Mouse (Mus musculus) embryo, embryonic 11.5 days (tissue): ENCODE data around the gene Dock2.
A peak's percentile ranks its signal among the peaks of the same experiment; 100 is the strongest.
"Not testable (repeated sequence)": the region's sequence is repeated elsewhere in the genome, so short reads cannot be mapped to it uniquely, and the experiment has no call there.

Experiments
- DNase-seq: peaks from one replicate; pipeline ENCODE4 v3.0.0-alpha.2; 2012; ENCODE audit warnings: low read depth, low spot score

Dock2 gene

DNA sequence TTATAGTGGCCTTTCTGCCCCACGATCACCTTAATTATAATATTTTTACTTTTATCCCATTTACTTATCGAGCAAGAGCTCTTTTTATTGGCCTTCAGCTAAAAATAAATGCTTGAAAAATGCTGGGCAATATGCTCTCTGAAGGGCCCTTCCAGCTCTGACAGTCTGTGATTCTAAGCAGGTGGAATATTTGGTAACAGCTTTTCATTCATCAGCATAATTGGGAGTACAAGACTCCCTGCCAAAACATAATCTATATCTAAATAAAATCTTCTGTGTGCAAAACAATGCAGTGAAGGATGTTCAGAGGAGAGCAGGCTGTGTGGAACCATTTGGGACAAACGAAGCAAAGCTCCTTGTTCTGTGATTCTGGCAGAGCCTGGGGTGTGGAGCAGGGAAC is 492.4 kb downstream of the Dock2 start:
- DNase-seq, result no peak

DNA sequence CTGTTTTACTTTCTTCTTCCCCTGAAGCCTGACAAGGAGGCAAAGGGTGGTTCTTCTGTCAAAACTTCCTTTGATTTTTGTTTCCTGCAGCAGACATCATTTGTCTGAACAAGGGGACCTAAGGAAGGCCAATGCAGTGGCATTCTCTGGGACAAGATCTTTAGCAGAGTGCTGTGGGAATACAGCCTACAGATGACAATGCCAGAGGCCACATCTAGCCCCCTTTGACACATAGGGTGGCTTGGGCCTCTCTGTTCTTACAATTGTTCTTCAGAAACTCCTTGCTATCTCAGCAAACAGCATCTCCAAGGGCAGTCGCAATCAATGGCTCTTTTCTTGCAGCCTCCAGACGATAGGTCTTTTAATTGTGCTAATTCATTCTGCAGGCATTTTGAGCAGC is 493.0 kb downstream of the Dock2 start:
- no peak for DNase-seq

DNA sequence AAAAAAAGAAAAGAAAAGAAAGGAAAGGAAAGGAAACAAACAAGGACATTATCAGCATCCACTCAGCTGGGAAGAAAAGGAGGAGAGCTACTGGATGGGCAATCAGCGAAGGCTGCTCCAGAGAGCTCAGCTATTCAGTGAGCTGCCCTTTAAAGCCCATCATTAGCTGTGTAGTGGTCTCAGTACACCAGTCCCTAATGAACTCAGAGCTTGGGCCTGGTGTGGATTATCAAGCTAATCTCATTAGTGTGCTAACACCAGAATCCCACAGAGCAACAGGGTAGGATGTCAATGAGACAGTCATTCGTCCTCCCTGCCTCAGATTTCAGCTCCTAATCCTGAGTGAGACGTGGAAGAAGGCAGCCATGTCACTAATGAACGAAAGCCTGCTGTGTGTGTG is 493.4 kb downstream of the Dock2 start:
- no peak for DNase-seq

DNA sequence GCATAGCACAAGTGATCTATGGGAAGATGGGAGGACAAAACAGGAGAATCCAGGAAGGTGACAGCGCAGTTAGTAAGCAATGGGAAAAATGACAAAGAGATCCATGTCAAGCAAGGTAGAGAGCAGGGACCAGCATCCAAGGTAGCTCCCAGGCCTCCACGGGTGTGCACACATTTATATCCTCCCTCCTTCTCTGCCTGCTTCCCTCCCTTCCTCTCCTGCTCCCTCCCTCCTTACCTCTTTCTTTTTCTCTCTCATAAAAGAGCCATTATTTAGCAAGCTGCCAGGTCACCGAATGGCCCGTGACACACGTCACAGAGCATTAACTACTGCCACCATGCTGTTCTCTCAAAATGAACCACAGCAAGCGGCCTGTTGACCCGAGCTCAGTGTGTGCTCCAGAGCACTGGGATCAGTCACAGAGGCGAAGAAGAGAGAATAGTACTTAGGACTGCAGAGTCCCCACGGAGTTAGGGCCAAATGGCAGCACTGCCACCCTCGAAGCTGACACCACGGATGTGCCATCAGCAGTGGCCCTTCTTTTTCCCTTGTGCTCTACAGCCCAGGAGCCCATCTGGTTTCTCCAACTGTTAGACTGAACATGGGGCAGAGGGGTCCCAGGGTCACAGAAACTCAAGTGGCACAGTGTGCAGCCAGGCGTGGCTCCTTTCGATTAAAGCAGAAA is 499.4 kb downstream of the Dock2 start:
- no peak for DNase-seq

DNA sequence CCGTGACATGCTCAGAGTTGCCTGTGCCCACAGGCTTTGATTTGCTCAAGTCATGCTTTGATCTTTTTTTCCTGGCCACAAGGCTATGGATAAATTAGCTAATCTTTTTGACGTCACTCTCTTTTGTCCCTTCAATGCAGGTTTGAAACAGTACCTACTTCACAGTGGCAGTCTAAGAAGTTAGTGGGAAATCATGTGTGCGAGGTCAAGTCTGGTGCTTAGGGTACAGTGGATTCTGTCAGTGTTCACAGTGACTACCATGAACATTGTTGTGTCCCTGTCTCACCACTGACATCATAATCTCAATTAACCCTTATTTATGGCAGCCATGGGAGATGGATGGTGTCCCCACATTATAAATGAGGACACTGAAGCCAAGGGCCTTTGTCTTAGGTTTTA is 506.6 kb downstream of the Dock2 start:
- no peak for DNase-seq

DNA sequence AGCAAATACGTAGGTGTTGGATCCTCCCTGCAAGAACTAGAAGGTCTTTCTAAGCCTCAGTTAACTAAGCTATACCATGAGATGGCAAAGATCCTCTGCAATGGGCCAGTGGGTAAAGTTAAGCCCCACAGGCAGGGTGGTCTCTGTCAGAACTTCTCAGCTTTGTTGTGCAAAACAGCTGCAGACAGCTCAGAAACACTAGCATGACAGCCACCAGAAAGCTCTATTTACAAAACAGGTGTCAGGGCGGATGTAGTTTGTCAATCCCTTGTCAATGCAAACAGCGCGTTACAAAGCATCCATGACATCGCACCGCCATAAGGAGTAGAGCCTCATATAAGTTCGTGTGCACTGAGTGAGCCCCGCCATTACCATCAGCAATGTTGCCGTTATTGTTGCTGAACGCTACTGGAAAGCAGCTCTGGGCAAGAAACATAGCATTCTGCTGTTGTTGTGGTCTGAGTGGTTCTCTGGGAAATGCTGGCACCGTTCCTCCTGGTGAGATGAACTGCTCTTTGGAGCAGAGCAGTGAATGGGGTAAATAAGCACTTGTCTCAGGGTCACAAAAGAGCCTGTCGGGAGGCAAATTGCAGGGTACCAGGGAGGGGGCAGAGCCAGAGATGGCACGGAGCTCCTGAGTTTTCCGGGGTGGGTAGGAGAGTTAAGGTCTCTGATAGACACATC is 507.2 kb downstream of the Dock2 start:
- DNase-seq, result no peak

DNA sequence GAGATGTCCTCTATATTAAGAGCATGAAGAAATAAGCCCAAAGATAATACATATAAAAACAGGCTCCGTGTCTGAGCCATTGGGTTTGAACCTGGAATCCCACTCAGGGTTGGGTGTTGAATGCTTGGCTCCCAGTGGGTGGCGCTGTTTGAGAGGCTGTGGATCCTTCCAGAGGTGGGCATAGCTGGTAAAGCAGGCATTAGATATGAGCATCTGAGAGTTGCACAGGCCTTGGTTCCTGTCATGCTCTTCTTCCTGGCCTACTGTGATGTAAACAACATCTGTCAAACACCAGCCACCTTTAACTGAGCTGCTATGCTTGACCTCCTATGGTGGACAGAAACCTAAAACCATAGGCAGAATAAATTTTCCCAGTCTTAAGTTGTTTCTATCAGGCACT is 507.8 kb downstream of the Dock2 start:
- DNase-seq, result no peak

DNA sequence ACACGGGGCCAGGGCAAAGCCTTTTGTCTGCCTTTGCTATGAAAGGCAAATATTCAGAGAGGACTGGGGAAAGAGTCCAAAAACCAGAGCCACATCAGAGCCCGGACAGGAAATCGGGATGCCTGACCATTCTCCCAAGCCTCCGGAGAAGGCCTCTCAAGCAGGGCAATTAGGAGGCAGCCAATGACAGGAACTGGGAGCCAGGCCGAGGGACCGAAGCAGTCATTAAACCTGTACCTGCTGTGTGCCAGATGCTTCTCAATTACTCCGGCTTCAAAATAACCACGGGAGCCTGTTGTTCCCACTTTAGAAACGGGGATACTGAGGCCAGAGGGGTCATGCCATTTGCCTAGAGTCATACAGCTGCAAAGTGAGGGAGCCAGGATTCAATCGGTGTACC is 511.7 kb downstream of the Dock2 start:
- no peak for DNase-seq

DNA sequence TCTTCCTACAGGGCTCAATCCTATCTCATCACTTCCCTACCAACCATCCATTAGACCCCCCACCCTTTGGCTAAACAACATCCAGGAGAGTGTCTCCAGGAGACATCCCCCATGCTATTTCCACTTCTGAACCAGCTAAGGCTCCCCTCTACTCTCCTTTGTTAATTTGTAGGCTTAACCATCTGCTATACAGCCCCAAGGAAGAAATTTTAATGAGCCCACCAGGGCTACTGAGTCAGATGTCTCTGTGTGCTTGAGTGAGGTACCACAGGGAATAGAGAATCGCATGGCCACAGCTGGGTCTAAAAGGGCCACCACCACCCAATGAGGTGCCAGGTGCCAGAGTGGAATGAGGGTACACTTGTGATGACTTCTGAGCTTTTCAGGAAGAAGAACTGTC is 519.6 kb downstream of the Dock2 start:
- no peak for DNase-seq

DNA sequence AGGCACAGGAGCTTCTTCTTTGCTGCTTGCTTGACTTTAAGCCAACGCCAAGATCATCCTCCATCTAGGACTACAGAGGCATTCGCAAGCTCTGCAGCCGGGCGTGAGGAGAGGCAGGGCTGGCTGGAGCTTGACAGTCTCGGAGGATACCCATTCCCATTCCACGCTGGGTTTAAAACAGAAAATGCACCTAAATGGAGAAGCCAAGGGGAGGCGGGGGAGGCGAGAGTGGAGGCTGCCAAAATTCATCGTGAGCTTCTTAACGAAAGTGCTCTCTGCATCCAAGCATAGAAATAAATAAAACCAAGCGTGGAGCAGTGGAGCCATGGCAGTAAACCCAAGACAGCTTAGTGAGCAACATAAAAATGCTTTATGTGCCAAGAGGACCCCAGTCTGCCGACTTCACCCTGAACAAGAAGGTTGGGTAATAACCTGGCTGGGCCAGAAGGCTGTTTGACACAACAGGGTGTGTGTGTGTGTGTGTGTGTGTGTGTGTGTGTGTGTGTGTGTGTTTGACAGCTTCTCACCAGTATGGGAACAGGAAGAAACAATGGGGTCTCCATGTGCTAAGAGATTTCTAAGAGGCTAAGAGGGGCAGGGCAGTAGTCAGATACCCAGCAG is 524.7 kb downstream of the Dock2 start:
- no peak for DNase-seq

DNA sequence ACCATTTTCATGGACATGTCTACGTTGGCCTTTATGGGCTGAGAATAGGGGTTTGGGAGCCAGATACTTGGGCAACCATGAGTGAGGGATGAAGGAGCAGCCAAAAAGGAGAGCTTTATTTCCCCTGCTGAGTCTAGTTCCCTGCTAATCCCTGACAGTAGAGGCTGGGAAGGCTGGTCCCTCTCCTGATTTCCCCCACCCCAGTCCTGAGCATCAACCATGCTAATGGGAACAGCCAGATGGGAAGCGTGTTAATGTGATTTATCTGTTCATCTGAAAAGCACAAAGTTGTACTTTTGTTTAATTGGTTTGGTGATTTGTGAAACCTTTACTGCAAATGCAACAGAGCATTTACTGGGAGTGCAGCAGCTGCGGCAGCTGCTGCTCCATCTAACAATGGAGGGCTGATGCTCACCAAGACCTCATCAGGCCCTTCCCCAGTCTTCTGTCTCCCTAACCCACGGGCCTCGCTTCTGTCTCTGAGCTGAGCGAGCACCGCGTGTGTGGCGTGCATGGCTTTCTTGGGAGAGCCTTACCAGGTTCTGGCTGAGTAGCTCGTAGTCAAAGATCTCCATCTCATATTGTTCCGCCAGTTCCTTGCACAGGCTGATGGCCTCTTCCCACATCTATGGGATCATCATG is 526.0 kb downstream of the Dock2 start:
- no peak for DNase-seq

DNA sequence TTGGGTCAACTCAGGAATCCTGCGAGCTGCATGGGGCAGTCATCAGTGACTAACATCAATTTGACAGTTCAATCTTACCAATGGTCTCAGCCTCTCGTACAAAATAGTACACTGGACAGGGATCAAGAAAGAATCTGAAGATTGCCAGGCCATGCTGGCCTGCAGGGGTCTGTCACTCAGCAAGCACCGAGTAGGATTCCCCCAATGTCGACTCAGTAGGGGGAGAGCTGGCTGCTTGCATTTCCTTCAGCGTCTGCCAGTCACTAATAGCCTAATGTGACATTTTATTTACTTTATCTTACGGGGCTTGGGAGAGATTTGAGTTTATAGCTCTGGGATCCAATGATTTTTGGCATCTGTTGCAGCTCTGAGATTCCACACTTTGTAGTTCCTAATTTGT is 540.7 kb downstream of the Dock2 start:
- no peak for DNase-seq

DNA sequence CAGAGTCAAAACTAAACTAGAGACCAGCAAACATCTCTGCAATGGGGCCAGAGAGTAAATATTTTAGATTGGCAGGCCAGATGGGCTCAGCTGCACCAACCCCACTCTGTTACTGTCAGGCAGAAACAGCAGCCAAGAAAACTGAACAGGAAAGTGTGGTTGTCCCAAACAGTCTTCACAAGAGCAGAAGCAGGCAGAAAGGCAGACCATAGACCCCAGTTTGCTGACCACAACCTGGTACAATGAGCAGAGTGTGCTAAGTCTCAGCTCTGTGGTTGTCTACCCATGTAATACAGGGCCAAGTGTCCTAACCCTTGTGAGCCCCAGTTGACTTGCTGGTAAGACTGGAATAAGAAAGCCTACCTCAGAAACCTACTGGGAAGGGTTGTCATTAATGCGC is 543.4 kb downstream of the Dock2 start:
- no peak for DNase-seq

DNA sequence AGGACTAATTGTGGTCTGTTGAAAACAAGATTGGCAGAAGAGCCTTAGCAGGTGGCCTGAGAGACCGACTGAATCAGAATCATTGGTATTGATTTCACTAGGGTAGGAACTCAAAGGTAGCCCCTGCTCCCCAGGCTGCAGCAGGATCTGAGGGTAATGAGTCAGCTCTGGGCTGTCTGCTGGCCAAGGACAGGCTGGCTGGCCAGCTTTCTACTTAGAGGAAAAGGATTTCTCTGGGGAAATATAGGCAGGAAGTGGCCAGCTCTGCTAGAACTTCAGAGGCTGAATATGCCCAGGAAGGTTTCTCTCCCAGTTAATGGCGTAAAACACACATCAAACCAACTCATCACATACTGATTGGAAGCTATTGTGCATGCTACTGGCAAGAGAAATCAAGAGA is 544.0 kb downstream of the Dock2 start:
- no peak for DNase-seq

DNA sequence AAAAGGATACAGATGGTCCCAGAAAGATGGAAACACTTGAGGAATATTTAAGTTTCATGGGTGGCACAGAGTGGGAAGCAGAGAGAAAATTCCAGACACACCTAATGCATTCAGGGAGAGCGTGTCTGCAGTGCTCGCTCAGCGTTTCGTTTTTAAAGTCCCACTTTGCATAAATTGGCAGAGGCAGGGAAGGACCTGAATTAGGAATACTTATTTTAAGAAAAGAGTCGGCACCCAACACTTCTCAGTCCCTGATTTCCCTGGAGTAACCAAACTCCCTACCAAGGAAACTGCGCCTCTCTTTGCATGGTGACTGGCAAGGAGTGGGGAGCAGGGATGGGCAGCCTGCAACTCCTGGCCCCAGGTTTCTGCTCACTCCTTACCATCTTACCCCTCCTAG is 546.8 kb downstream of the Dock2 start:
- no peak for DNase-seq

DNA sequence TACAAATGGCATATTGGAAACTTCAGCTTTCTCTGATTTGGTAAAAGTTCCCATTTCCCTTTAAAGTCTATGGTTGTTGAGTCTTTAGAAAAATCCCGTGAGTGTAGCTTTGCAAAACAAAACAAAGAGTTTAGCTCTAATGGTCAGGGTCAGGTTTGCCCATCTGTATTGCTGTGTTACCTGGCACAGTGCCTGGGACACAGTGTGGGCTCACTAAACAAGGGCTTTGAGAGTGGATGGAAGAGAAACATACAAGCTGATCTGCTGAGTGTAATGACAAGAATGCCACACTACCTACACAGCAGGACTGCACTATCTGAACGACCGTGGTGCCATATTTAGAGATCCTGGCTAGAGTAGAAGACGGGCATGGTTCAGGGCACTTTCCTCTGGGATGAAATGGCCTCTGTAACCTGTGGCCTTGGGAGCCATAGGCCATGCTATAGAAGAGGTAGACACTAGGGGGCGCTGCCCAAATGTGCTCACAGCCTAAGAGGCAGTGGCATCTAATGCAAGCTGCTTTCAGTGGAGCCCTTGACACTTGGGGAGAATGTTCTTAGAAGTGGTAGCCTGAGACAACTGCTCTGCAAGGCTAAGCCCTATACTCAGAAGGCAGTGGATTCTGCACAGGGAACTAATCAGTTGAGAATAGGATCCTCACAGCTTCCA is 547.5 kb downstream of the Dock2 start:
- peak; percentile 26 for DNase-seq

DNA sequence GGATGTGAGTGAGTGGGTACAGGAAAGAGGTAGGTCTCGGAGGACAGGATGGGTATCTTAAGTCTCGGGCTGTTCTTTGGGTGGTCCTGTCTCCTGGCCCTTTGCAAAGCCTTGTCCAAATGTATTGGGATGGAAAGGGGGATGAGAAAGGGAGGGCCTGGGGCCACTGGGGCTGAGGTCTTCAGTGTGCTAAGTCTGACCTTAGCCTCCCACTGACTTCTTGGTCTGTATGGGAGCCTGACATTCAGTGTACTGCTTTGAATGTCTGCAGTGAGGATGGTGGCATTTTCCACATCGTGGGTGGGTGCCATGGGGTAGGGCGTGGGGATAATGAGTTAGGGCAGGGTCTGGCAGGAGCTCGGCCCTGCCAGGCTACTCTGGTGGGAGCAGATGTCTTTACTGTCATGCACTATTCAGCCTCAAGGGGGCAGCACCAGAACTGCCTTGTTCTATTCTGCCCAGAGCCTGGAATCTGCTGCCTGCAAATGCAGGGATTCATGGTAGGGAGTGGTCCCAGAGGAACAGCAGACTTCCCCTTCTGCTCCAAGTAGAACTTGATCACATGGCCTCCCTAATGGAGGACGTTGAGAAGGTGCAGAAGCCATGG is 554.8 kb downstream of the Dock2 start:
- peak; percentile 46 for DNase-seq

DNA sequence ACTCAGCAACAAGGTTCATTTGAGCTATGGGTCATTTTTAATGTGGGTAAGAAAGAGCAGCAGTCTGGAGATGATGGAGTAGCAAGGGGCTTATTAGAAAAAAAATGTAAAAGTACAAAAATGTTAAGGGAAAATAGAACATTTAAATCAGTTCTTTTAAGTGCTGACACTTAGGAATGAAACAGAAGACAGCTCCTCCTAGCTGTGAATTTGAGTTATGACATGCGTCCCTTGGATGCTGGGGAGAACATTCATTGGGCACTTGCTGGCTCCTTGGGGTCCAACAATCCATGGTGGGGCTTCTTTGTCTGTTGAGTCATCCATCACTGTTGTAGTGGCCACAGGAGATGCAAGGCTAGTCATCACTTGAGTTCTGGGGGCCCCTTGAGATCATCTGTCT is 556.5 kb downstream of the Dock2 start:
- no peak for DNase-seq

DNA sequence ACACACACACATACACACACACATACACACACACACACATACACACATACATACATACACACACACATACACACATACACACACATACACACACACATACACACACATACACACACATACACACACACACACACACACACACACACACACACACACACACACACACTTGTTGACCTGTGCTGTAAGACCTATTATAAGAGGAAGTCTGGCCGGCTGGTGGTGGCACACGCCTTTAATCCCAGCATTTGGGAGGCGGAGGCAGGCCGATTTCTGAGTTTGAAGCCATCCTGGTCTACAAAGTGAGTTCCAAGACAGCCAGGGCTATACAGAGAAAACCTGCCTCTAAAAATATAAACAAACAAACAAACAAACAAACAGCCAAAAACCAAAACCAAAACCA is 563.1 kb downstream of the Dock2 start:
- not testable (repeated sequence) for DNase-seq

DNA sequence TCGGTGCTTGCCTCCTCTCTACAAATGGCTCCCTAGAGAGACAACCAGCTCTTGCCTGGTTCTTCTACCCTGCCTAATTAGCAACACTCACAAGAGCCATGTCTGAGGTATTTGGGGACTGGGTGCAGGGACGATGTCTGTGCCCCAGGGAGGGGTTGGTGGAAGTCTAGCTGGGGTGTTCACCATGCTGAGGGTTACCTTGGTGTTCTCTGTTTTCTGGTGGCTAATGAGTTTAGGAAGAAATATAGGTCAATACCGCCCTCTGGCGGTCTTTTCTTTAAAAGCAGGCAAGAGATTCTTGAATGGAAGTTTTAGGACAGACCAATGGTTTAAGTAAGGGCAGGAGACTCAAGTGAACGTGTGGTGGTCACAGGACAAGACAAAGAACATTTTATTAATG is 570.8 kb downstream of the Dock2 start:
- peak; percentile 50 for DNase-seq

DNA sequence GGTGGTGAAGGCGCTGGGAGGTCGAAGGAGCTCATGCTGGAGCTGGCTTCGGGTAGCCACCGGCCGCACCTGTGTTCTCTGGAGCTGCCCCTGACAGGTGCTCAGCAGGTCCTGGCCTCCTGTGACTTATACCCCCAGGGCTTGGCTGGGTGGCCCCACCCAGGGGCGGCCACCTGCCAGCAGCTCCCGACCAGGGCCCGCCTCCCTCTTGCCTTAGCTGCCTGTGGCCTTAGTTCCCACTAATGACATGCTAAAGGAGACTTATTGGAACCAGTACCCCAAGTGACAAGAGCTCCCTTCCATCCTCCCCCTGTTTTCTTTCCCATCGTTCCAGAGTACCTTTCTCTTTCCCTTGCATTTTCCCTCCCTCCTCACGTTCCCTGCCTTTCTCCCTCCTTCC is 575.7 kb downstream of the Dock2 start, which contains the start of gene Foxi1:
Gene Foxi1 (minus strand): TSS at position 101 of the 400 bp plus-strand sequence.
- DNase-seq, result no peak

DNA sequence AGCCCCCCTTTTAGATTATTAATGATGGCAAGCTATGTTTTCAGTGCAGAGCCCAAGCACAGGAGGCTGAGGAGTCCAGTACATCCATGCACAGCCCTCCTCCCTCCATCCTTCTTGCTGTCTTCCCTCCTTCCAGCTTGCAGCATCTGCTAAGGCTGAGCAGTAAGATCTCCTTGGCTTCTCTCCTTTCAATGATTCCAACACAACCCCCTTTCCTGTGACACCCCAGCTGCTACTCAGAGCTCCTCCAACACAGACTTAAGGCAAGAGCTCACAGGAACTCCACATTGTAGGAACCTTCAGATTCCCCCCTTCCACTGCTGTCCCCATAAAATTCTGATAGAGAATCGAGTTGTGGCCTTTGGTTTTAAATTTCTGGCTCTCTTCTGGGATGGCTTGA is 580.9 kb downstream of the Dock2 start:
- no peak for DNase-seq
